Mouse (Mus musculus): ENCODE measurements around the gene Atxn1. TPM values are rescaled to one million over a fixed set of nuclear protein-coding genes. Genes with fewer than 3 reads are reported as not detected.

Gene Atxn1
- total RNA-seq, 2 experiments from 2014 or later: 47.6 to 49.1 TPM

DNA sequence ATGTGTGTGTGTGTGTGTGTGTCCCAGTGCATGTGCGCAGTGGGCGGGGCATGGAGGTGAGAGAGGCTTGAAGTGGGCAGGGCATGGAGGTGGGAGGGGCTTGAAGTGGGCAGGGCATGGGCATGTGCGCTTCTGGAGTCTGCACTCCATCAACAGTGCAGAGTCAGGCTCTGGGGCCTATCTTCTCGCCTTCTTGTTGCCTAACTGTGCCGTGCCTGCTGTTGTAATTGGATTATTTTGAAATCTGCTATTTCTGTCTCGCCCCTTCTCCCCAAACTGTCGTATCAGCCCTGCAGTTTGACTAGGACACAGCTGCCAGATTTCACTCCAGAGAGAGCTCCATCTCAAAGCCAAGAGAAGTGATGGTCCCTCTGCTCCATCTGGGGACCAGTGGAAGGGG lies 178.4 kb downstream of the Atxn1 start:
- DNase-seq (ENCODE audit: low spot score in 2 of 2): no peak

DNA sequence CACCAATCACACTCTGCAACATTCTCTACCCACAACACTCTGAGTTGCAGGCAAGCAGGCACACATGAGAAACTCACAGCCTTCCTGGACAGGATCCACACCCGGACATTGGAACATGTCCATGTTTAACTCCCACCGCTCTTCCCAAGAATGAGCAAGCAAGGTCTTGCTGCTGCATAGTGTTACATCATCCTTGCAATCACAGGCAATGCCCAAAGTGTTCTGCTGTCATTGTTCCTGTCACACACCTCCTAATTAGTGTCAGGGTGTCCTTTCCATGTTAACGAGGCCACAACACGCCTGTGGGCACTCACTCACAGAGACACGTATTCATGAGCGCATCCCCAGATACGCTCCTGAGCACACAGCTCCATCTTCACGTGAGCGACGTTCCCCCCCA lies 181.1 kb downstream of the Atxn1 start:
- no peak for DNase-seq (ENCODE audit: low spot score in 2 of 2)

DNA sequence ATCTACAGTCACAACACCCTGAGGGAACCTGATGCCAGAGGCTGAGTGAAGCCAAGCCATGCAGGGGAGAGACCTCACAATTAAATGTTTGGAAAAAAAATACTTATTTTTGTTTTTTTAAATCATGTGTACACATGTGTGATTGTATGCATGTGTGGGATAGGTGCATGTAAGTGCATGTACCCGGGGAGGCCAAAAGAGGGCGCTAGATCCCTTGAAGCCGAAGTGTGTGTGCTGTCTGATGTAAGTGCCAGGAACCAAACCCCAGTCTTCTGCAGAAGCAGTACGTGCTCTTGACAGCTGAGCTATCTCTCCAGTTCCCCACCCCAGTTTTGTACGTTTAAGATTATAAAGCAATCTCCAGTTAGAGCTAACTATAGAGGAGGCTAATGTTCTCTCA lies 186.1 kb downstream of the Atxn1 start:
- no peak for DNase-seq (ENCODE audit: low spot score in 2 of 2)

DNA sequence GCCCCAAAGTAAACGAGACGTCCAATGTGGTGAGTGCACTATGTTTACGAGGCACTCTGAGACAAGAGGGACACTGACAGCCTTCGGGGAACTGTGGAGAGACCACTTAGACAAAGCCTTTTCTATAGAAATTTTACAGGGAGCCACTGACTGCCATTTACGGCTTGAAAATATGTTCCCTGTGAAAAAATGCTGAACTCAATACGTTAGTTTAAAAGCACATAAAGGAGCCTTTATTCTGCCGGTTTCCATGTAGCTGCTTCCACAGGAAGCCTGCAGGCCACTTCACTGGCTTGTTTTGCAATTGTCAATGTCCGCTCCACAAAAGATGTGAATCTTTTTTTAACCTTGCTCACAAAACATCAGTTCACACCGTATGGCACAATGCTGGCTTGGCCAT lies 186.6 kb downstream of the Atxn1 start:
- no peak for DNase-seq (ENCODE audit: low spot score in 2 of 2)

- no peak for DNase-seq (ENCODE audit: low spot score in 2 of 2)
Observed at GRCm38 (mm10) chr13:45775516-45775915, 189.3 kb downstream of the Atxn1 start.

- no peak for DNase-seq (ENCODE audit: low spot score in 2 of 2)
Observed at GRCm38 (mm10) chr13:45773381-45774168, 191.2 kb downstream of the Atxn1 start.

GRCm38 (mm10) chr13:45769757-45770156 lies 195.1 kb downstream of the Atxn1 start:
- DNase-seq (ENCODE audit: low spot score in 2 of 2): no peak

- DNase-seq (ENCODE audit: low spot score in 2 of 2): no peak
Observed at GRCm38 (mm10) chr13:45768250-45768649, 196.6 kb downstream of the Atxn1 start.

DNA sequence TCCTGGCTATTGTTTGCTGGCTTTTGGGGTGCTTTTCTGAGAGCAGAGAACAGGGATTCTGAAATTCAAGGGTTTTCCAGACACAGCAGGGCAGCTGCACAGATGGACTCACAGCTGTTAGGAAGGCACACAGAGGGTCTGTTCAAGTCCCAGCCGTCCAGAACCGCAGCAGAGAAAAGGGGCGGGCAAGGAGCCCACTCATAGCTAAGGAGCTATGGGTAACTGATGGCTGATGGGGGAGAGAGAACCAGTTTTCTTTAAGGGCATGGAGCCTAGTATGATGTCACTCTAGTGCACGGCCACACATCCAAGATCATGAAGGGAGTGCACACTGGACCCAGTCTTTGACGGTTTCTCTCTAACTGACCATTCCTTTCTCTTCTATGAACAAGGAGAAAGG lies 200.5 kb downstream of the Atxn1 start:
- no peak for DNase-seq (ENCODE audit: low spot score in 2 of 2)

DNA sequence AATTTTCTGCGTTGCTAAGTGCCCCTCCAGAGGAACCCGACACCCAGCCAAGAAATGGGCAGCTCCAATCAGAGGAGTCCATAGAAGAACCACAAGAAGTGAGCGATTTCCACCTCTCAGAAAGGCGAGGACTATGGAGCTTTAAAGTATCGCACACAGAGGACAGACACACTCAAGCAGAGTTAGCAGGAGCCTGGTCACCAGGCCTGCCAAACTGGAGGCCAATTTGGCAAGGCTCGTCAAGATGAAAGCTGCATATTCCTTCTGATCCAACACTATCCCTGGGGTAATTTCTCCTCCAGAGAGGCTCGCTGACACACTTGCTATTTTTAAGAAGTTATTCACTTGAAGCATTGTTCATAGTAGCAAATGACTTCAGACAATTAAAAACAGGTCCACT lies 202.5 kb downstream of the Atxn1 start:
- no peak for DNase-seq (ENCODE audit: low spot score in 2 of 2)

- no peak for DNase-seq (ENCODE audit: low spot score in 2 of 2)
Observed at GRCm38 (mm10) chr13:45754483-45754882, 210.3 kb downstream of the Atxn1 start.

GRCm38 (mm10) chr13:45752498-45752897 lies 212.3 kb downstream of the Atxn1 start:
- DNase-seq (ENCODE audit: low spot score in 2 of 2): no peak

- no peak for DNase-seq (ENCODE audit: low spot score in 2 of 2)
Observed at GRCm38 (mm10) chr13:45751231-45751630, 213.6 kb downstream of the Atxn1 start.

GRCm38 (mm10) chr13:45750627-45751026 lies 214.2 kb downstream of the Atxn1 start:
- no peak for DNase-seq (ENCODE audit: low spot score in 2 of 2)

DNA sequence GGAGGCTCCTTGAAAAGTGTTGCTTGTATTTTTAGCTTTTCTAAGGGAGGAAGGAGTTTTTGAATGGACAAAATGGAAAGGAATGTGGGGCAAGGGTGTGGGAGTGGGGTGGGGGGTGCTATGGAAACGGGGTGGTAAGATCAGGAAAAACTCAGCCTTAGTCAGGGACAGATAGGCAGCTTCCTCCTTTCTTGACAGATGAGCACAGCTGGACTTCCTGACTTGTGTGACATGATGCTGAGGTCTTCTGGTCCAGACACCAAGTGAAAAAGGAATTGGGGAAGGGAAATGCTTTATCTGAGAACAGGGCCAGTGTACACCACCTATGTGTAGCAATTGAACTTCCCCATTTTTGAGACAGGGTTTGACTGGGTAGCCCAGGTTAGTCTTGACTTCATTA lies 214.9 kb downstream of the Atxn1 start:
- no peak for DNase-seq (ENCODE audit: low spot score in 2 of 2)

- no peak for DNase-seq (ENCODE audit: low spot score in 2 of 2)
Observed at GRCm38 (mm10) chr13:45749222-45749621, 215.6 kb downstream of the Atxn1 start.

- no peak for DNase-seq (ENCODE audit: low spot score in 2 of 2)
Observed at GRCm38 (mm10) chr13:45748691-45749090, 216.1 kb downstream of the Atxn1 start.

- no peak for DNase-seq (ENCODE audit: low spot score in 2 of 2)
Observed at GRCm38 (mm10) chr13:45745851-45746773, 218.7 kb downstream of the Atxn1 start.

DNA sequence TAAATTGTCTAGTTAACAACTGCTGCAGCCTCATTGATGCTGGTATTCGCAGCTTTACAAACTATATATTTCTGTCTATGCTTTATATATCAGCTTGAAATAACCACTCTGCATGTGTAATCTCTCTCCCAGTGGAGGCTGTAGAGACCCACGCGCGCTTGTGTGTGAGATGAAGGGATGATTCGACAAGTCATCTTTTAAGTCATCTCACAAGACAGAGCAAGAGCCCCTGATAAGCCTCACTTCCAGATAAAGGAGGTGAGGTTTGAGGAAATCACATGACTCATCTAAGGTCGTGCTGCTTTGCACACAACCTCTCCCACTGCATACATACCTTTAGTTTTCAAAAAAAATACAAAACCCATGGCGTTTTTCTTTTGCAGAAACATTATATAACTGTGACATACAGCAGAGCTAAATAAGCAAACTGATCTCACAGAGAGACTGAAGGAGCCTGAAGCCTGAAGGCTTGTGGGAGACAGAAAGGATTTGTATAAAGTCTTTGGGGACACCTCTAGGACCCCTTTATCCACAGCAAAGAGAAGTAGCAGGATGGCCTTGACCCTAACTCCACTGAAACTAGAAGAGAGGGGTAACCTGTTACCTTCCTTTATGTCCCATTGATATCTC lies 219.9 kb downstream of the Atxn1 start:
- no peak for DNase-seq (ENCODE audit: low spot score in 2 of 2)

DNA sequence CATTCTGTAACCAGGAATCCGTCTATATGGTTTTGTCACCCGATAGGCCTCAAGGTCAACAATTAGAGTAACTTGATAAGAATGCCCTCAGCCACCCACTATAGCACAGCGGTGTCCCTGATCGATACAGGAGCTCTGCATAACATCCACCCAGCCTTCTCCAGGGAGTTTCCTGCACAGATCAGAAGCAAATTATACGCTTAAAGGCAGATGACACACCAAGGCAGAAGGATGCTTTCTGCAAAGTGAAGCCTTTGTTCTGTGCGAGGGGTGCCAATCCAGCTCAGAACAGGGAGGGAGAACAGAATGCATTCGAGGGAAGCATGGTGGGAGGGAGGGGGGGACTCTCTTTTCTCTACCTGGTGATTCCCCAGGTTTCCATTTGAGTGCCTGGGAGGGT lies 221.0 kb downstream of the Atxn1 start:
- DNase-seq (ENCODE audit: low spot score in 2 of 2): no peak

DNA sequence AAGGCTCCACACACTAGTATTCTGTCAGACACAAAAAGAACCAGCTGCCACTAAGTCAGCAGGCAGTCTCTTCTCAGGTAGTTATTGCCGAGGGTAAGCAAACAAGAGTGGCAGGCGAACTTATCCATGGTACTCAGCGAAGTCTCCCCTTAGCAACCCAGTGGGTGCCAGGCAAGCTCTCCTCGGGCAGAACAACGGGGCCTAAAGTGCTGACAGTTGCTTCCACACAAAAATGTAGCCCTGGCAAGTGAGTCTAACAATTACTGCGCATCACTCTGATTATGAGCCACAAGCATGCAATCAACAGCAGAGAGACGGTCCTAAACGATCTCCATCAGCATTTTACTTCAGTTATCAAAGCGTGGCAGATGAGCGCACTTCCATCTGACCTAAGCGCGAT lies 224.4 kb downstream of the Atxn1 start:
- DNase-seq (ENCODE audit: low spot score in 2 of 2): no peak

DNA sequence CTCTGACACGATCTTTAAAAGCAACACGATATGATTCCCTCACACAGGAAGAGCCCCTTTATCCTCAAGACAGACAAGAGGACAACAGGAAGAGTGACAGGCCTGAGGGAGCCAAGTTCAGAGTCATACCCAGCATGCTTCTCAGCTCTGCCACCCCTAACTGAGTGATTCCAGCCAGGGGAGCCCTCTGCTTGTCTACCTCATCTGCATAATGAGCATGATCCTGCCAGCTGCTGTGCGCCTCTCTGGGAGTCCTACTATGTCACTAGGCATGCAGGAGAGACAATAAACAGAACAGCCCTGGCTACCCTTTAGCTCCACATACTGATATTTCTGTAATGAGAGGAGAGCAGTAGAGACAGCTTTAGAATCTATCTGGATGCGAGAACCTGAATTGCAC lies 228.6 kb downstream of the Atxn1 start:
- DNase-seq (ENCODE audit: low spot score in 2 of 2): no peak

Measured in adrenal gland, postnatal 4 days (tissue).